Mouse (Mus musculus) cerebellum, adult 11-12 months (tissue): ENCODE measurements at regions not wholly inside any gene's neighbourhood (a gene's known extent, or its start where the extent isn't known, plus 50 kb on each side); places are given as distances from the start of the nearest gene placed in this dataset.
"Not testable (repeated sequence)": the region's sequence is repeated elsewhere in the genome, so short reads cannot be mapped to it uniquely, and the experiment has no call there.

ENCODE experiments used
- DNase-seq: peaks from one replicate; pipeline ENCODE4 v3.0.0; 2022

DNA sequence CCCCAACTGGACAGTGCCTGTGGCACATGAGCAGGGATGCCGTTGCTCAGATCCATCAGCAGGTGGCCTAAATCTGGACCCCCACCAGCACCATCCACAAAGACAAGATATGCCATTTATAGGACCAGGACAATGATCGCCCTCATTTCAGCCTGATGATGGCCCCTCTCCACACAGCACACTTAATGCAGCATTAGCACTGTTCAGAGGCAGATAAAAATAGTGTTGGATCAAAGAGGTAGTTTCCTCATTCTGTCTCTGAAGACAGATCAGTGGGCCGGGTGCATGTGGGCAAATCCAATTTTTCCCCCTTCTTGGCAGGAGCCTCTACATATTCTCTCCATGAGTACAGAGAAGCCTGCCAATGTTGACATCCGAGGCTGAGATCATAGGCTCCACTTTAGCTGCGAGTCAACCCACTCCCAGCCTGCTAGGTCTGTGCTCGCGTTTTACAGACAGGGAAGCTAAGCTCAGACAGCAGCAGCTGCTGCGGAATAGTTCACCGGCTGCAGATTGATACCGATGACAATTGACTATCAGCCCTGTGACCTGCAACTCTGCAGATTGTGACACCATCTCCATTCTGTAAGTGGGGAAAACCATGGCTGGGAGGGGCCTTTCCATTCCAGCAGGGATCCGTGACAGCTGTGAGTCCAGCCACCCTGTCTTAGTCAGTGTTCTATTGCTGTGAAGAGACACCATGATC is 188.7 kb upstream of the Hs6st1 start:
- DNase-seq = peak; percentile 76

- DNase-seq = no peak
These were observed 187.5 kb upstream of the Hs6st1 start for GRCm38 (mm10) chr1:35880562-35881265.

GRCm38 (mm10) chr1:35881521-35881920 is 186.7 kb upstream of the Hs6st1 start:
- DNase-seq = no peak

DNA sequence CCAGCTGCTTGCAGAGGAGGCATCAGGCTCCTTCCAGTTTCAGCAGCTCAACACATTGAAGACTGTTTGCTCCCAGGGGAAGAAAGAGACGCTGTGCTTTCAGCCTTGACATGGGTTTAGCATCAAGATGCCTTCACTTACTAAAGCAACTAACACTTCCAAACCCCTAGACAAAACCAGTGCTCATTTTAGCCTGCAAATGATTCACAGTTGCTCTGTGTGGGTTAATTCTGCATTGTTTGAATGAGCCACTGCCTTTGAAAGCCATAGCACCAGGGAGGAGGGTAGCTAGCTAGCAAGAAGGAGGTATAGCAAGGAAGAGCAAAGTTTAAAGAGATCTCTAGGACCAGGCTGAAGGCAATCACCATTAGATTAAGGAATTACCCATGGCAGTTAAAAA is 186.1 kb upstream of the Hs6st1 start:
- DNase-seq = no peak

DNA sequence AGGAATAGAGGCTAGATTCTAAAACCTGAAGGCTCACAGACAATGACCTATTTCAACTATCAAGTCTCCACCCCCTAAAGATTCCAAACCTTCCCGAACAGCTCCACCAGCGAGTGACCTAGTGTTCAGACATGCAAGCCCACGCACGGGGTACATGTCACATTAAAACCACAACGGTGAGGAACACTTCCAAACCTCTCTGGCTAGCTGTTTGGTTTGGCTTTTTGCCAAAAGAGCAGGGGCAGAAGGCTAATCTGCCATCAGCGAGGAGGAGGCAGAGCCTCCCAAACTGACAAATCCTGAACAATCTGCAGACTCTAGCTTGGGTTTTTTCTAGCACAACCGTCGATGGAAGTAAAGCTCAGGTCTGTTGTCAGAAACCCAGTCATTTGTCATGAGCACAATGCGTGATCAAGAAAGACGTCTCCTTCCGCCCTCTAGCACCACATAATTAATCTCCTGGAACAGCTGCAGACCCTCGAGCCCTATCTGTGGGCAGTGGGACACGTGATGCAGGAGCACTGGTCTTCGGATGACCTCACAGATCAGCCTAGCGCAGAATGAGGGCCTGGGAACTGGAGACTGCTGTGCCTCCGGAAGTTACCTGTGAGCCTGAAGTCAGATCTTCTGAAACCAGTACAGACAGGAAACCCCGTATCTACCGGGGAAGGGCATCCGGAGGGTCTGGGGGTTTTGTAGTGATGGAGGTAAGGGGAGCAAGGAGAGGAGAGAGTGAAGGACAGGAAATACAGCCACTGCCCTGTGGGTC is 178.3 kb upstream of the Hs6st1 start:
- DNase-seq = no peak

GRCm38 (mm10) chr1:35890500-35890900 is 177.7 kb upstream of the Hs6st1 start:
- no peak for DNase-seq

- no peak for DNase-seq
These were observed 168.7 kb upstream of the Hs6st1 start for GRCm38 (mm10) chr1:35899536-35899935.

DNA sequence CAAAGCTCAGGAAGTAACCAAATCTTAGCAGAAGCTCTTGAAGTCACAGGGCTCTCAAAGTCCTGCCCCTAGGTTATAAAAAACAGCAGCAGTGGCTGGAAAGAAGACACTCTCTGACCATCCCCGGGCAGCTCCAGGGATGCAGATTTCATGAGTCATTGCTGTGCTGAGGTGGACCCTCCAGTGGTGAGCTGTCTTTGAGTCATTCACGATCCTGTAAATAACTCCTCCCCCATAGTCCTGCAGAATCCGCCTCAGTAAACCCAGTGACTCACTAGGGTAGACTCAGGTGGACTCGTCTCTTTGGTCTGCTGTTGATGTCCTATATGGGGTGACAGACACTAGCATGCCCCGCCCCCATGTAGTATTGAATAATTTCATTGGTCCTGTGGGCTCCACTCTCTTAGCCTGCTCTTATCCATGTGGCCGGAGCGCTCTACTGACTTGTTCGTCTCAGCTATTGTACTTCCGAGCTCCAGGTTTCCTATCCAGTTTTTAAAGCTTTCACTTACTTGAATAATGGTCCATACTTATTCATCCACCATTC is 164.1 kb upstream of the Hs6st1 start:
- no peak for DNase-seq

- DNase-seq = no peak
These were observed 154.6 kb upstream of the Hs6st1 start for GRCm38 (mm10) chr1:35913551-35913950.

DNA sequence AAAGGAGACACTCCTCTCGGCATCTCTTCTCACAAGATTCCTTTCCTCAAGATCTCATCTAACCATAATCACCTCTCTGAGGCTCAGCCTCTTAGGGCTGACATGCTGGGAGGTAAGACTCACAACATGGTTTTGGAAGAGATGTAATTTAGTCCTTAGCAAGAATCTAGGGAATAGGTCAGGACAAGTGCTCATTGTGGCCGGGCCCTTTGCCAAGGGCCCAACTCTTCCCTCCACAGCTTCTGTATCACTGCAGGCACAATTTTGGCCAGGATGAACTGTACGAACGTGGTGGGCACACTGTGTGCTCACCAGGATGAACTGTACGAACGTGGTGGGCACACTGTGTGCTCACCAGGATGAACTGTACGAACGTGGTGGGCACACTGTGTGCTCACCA is 154.0 kb upstream of the Hs6st1 start:
- not testable (repeated sequence) for DNase-seq

DNA sequence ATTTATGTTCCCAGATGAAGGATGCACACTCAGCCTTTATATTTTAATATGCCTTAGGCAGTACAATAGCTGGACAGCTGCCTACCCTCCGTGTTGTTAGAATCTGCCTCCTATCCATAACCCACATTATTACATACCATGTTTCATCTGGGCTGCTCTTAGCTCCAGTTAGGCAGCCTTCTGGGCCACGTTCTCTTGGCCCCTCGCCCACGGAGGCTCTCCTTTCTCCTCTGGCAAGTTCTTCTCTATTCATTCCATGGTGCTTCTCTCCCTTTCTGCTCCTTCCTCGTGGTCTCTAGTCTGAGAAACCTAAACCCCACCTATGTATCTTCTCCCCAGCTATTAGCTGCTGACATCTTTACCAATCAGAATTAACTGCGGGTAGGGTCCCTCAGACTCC is 152.7 kb upstream of the Hs6st1 start:
- no peak for DNase-seq

DNA sequence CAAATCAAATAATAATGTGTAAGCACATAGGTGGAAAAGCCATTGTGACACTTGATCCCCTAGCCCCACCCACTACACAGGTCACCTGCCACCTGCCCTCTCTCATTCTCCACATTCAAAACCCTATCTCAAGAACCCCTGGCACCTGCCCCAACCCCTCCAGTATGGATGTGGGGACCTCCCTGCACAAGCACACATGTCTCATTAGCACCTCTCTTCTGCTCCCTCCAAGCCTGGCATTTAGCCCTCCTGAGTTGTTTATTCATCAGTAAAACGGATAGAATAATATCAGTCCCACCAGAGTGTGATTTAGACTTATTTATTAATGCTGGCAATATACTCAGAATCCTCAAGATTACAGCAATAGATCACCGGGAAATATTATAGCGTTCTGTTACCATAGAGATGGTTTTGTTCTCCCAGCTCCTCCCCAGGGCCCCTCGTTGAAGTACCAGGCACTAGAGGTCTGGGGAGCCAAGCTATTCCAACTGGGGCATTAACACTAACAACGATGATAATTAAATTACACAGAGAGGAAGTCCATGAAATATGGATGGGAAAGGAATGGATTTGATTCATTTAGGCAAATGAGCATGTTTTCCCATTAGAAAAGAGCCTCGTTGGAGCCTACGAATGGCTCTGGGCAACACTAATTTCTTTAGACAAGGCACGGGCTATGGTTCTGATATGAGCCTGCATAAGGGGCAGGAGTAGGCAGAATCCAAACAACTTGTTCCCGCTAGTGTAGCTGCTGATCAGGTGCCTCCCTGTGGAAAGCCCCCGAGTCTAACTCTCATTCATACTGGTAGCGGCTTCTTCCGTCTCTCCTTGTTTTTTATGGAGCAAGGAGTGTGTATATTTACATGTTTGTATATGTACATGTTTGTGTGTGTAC is 148.1 kb upstream of the Hs6st1 start:
- no peak for DNase-seq

- no peak for DNase-seq
These were observed 143.4 kb upstream of the Hs6st1 start for GRCm38 (mm10) chr1:35924796-35925195.

DNA sequence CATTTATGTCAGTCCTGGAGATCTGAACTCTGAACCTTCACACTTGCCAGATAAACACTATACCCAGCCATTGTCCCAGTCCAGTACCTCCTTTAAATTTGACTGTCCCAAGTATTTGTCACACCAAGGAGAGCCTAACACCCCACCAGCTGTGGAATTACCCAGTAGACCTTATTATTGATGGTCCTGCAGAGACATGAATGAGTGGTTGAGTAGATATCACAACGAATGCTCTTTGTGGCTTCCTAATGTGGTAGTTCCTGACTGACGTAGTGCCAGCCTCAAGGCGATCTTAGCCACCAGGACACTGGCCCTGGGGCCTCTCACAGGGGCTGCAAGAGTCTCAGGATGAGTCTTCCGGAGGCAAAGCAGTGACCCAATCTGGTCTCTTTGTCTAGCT is 142.9 kb upstream of the Hs6st1 start:
- no peak for DNase-seq

DNA sequence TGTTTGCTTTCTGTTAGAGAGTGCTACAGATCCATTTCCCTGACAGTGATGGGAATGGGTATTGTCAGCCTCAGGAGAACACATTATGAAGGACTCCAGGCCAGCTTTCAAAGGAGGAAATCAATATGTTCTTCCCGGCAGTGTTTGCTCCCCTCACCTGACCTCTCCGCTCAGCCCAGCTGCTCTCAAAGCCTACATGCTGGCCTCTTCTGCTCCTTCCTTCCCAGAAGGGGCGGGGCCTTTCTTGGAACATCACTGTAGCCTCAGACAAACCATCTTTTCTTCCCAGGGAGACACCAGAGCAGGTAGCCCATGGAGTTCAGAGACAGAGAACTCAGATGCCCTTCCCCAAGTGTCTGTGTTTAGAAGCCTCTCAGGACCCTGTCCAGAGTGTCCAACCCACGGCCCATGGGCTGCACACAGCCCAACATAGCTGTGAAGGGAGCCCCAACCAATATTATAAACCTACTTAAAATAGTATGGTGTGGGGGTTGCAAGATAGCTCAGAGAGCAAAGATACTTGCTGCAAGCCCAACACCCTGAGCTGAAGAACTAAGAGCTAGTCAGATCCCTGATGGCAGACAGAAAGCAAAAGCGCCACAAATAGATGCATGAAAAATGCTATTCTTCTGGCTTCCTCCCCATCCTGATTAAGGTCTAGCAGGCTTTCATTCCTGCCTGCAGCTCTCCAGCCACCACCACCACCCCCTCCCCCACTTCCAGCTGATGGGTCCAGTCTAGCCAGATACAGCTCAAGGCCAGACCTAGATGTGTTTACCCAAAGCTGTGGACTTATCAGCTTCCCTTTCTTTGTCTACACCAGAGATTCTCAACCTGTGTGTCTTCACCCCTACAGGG is 141.8 kb upstream of the Hs6st1 start:
- DNase-seq = no peak

DNA sequence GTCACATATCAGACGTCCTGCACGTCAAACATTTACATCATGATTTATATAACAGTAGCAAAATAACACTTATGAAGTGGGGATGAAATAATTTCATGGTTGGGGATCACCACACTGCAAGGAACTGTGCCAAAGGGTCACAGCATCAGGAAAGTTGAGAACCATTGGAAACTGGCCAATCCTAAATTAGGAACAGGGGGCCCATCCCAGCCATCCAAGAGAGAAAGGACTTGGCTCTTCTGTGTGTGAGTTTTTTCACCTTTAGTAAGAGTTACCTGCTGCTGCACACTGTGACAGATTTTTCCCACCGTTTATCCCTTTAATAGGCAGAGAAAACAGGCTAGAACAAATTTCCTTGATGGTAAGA is 141.2 kb upstream of the Hs6st1 start:
- DNase-seq = no peak

DNA sequence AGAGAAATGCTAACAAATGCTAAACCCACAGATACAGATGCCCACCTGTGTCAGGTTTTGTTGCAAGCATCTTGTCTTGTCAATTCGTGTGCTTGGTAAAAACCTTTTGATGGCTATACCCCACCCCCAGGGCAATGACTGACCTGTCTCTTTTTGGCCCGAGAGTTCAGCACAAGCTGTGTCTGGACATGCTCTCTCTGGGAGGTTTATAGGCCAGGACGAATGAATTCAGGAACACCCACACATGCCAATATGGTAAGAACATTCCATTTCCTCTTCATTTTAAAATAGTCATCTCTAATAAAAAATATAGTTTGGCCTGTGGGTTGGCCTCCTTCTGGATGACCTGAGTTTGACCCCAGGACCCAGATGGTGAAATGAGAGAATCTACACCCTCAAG is 137.8 kb upstream of the Hs6st1 start:
- DNase-seq = peak; percentile 46

GRCm38 (mm10) chr1:35931056-35931455 is 137.1 kb upstream of the Hs6st1 start:
- DNase-seq = no peak

- no peak for DNase-seq
These were observed 134.7 kb upstream of the Hs6st1 start for GRCm38 (mm10) chr1:35933511-35933910.

DNA sequence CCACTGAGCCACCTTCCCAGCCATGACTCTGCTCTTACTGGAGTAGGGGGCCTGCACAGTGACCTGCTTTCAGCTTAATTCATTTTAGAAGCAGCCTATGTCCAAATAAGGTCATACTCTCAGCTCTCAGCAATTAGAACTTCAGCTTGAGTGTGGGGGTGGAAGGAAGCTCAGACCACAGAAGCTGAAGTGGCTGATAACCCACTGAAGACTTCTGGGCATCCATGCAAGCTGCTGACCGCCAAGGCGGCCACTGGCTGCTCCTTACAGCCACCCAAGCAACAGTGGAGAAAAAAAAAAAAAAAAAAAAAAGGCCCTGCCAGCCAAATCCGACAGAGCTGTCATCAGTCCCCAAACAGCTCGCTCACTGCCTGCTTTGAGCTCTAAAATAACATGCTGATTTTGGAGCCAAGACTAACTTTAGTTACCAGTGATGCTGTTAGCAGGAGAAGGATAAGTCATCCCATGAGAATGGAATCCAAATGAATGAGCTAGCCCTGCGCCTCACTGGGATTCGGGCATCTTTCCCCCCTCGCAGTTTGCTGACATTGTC is 133.0 kb upstream of the Hs6st1 start:
- DNase-seq = no peak

GRCm38 (mm10) chr1:35936362-35937093 is 131.7 kb upstream of the Hs6st1 start:
- no peak for DNase-seq
